Mouse (Mus musculus): ENCODE measurements around the gene Ccdc172. TPM values are rescaled to one million over a fixed set of nuclear protein-coding genes. Genes with fewer than 3 reads are reported as not detected.

Ccdc172 gene
- total RNA-seq, 2 experiments from 2014 or later: not detected

DNA sequence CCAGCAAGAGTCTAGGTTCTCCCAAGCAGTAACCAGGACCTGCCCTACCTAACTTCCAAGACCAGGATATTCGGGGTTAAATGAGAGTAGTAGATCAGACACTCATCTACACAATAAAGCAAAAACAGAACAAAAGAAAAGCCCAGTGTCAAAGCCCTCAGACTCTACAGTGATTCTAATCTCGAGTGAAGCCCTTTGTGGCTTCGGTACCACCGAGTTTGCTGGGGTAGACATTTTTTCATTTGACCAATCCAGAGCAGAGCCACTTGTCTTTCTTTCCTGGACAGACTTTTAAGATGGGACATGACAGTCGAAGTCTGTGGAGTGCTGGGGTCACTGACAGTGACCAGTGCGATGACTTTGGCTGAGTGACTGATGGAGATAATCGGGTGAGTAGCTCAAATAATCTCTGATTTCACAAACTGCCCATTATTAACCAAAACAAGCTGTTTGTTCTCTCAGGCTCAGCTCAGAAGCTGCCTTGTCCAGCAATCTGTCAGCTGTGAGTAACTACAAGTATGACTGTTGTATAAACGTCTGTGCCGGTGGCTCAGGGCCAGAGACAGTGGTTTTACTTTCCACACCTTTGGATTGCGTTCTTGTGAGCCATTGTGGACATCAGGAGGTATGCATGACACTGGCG, 60.8 kb downstream of the Ccdc172 start:
- no peak for DNase-seq

DNA sequence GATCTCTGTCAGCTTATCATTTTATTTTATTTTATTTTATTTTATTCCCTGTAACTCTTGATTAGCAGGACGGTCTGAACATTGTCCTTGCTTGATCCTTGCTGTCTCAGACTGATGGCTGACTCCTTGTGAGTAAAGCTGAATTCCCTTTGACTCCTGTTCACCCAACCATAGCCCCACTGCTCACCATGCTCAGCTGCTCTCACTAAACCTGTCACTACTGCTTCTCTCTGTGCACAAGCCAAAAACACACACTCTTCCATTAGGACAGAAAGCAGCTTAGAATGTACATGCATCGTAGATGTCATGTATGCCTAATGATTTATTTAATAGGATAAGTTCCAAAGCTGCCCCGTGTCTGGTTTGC, 61.3 kb downstream of the Ccdc172 start:
- DNase-seq: no peak

DNA sequence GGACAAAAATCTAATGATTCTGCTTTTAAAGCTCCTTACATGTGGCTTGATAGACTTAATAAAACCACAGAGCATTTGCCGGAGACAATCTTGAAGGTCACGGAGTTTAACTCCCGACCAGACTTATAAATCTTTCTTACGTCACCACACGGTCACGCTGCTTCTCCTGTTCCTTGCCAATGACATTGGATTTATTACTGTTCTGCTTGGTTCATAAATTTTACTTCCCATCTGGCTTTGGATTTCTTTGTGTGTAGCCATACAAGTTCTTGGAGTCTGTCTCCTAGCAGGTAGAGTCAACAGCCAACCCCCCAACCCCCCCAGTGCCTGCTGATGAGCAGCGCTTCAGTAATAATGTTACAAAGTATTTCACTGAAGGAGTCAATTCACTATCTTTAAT, 70.2 kb downstream of the Ccdc172 start:
- DNase-seq: no peak

DNA sequence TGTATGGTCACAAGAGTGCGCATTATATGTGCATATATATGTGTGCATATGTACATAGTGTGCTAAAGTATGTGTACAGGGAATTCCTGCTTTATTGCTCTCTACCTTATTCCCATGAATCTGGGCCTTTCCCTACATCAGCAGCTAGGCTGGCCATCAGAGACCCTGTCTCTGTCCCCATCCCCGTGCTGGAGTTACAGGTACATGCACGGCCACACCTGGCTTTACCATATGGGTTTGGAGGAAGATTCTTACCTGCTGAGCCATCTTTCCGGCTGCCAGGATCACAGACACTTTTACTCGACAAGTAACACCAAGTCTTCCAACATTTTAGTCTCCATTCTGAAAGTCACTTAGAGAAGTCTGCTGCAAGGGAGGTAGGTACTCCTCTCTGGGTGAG, 71.2 kb downstream of the Ccdc172 start:
- no peak for DNase-seq

DNA sequence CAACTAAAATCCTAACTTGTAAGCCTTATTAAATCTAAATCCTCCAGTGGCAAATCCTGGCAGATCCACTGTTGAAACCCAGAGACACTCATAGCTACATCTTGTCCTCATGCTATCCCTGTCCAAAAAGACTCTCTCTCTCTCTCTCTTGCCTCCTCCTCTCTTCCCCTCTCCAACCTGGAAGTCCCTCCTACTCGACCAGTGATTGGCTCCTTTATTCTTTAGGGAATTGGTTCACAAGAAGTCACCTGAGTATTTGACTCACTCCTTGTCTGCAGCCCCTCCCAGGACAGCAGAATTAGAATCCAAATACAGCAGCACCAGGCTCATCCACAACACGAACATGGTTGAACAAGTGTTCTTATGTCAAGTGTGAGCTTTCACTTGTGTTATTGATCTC, 74.3 kb downstream of the Ccdc172 start:
- no peak for DNase-seq

DNA sequence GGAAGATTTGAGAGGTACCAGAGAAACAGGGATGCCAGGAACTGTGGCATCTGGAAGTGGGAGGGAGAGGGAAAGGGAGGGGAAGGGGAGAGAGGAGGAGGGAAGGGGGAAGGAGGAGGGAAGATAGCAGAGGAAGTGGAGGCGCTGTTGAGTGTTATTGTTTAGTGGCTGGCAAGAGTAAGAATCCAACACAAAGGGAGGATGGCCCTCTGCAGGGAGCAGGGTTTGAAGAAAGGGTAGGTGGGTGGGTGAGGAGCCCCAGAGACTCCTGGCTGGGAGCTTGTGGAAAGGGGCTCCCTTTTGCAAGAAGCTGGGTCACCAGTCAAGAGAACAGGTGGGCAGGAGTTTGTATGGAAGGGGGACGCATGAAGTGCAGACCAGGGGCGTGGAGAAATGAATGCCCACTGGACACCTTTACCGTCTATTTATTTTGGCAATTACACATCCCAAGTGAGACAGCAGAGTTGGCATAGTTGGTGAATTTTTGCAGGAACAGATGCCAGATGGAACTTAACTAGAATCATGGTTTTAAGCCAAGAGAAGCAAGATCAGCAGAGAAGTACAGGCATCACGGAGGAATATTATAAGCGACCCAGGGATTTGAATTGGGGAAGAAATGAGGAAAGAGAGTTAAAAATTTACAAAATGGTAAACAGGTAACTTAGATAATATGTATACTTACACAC, 78.6 kb downstream of the Ccdc172 start:
- no peak for DNase-seq

DNA sequence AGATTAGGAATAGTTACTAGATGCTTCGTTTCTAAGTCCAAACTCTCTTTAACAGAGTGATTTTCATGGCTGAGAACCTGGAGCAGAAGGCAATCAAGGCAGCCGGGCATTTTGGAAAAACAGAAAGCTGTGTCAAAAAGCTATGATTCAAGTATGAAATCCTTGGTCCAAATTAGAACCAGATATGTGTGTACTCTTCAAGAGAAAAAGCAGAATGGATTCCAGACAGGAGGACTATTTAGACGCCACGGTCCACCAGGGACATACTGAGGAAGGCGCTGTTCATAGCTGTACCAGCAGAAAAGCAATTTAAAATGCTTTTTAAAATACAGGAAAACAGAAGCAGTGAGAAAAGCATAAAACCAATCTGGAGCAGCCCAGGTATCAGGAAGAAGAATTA, 88.6 kb downstream of the Ccdc172 start:
- DNase-seq: no peak

Other genes starting within 250 kb of the Ccdc172 start
- gene Gfra1, start 56.1 kb upstream of the Ccdc172 start, total RNA-seq (2021): 1 to 10 TPM in 1 of 2 experiments, under 1 TPM in 1; 0.76 to 1.5 TPM
- gene Pnlip, start 140.5 kb downstream of the Ccdc172 start, total RNA-seq (2021): under 1 TPM in 1 of 2 experiments, not detected in 1; 0.20 TPM
- gene Pnliprp1, start 216.9 kb downstream of the Ccdc172 start, total RNA-seq (2021): not detected
- not detected for gene Pnliprp2, start 247.7 kb downstream of the Ccdc172 start, total RNA-seq (2021)